Mouse (Mus musculus): ENCODE results near the gene Sdhd. TPM values are rescaled to one million over a fixed set of nuclear protein-coding genes. Genes with fewer than 3 reads are reported as not detected.
"Not testable (repeated sequence)": the region's sequence is repeated elsewhere in the genome, so short reads cannot be mapped to it uniquely, and the experiment has no call there.

Gene Sdhd
- 172 and 173 TPM in 2 replicates for total RNA-seq (2017)

- peak; percentile 96 for ATAC-seq (replicated peaks; ENCODE audit: low read depth, poor library complexity, severe bottlenecking)
Measured at GRCm38 (mm10) chr9:50603189-50603997, at the start of gene Sdhd, which contains the start of gene Timm8b. Gene Sdhd, minus strand, starts transcription at chr9:50603812. Gene Timm8b, plus strand, starts transcription at chr9:50603910.

GRCm38 (mm10) chr9:50650503-50650902 lies 46.9 kb upstream of the Sdhd start:
- no peak for ATAC-seq (replicated peaks; ENCODE audit: low read depth, poor library complexity, severe bottlenecking)

GRCm38 (mm10) chr9:50646826-50647370 lies 43.3 kb upstream of the Sdhd start:
- ATAC-seq (replicated peaks; ENCODE audit: low read depth, poor library complexity, severe bottlenecking) = no peak

GRCm38 (mm10) chr9:50634270-50634669 lies 30.7 kb upstream of the Sdhd start:
- ATAC-seq (replicated peaks; ENCODE audit: low read depth, poor library complexity, severe bottlenecking) = no peak

- 0 out of 2 replicates have a peak, but pooled peaks have one; percentile 45 for ATAC-seq (replicated peaks; ENCODE audit: low read depth, poor library complexity, severe bottlenecking)
Measured at GRCm38 (mm10) chr9:50633059-50633458, 29.4 kb upstream of the Sdhd start.

GRCm38 (mm10) chr9:50632016-50632688 lies 28.5 kb upstream of the Sdhd start:
- ATAC-seq (replicated peaks; ENCODE audit: low read depth, poor library complexity, severe bottlenecking) = no peak

- not testable (repeated sequence) for ATAC-seq (replicated peaks; ENCODE audit: low read depth, poor library complexity, severe bottlenecking)
Measured at GRCm38 (mm10) chr9:50630903-50631302, 27.3 kb upstream of the Sdhd start.

- ATAC-seq (replicated peaks; ENCODE audit: low read depth, poor library complexity, severe bottlenecking) = no peak
Measured at GRCm38 (mm10) chr9:50617794-50618330, 14.2 kb upstream of the Sdhd start.

GRCm38 (mm10) chr9:50616766-50617603 lies 13.4 kb upstream of the Sdhd start, which contains the start of the genes Pih1d2 and Nkapd1:
Gene Pih1d2, plus strand, starts transcription at chr9:50617321.
Gene Nkapd1, minus strand, starts transcription at chr9:50617464.
- peak; percentile 92 for ATAC-seq (replicated peaks; ENCODE audit: low read depth, poor library complexity, severe bottlenecking)

- ATAC-seq (replicated peaks; ENCODE audit: low read depth, poor library complexity, severe bottlenecking) = no peak
Measured at GRCm38 (mm10) chr9:50616161-50616560, 12.5 kb upstream of the Sdhd start.

- ATAC-seq (replicated peaks; ENCODE audit: low read depth, poor library complexity, severe bottlenecking) = no peak
Measured at GRCm38 (mm10) chr9:50612115-50612514, 8.5 kb upstream of the Sdhd start.

GRCm38 (mm10) chr9:50604338-50604737 lies 726 bp upstream of the Sdhd start:
- ATAC-seq (replicated peaks; ENCODE audit: low read depth, poor library complexity, severe bottlenecking) = no peak

GRCm38 (mm10) chr9:50603998-50604324 lies 349 bp upstream of the Sdhd start:
- ATAC-seq (replicated peaks; ENCODE audit: low read depth, poor library complexity, severe bottlenecking) = no peak

- no peak for ATAC-seq (replicated peaks; ENCODE audit: low read depth, poor library complexity, severe bottlenecking)
Measured at GRCm38 (mm10) chr9:50602055-50602845, 1.4 kb downstream of the Sdhd start.

GRCm38 (mm10) chr9:50601536-50601935 lies 2.1 kb downstream of the Sdhd start:
- no peak for ATAC-seq (replicated peaks; ENCODE audit: low read depth, poor library complexity, severe bottlenecking)

GRCm38 (mm10) chr9:50596973-50597372 lies 6.6 kb downstream of the Sdhd start:
- no peak for ATAC-seq (replicated peaks; ENCODE audit: low read depth, poor library complexity, severe bottlenecking)

GRCm38 (mm10) chr9:50594794-50595417 lies 8.7 kb downstream of the Sdhd start:
- ATAC-seq (replicated peaks; ENCODE audit: low read depth, poor library complexity, severe bottlenecking) = no peak

GRCm38 (mm10) chr9:50593544-50593943 lies 10.1 kb downstream of the Sdhd start:
- ATAC-seq (replicated peaks; ENCODE audit: low read depth, poor library complexity, severe bottlenecking) = peak; percentile 76

- no peak for ATAC-seq (replicated peaks; ENCODE audit: low read depth, poor library complexity, severe bottlenecking)
Measured at GRCm38 (mm10) chr9:50592955-50593354, 10.7 kb downstream of the Sdhd start.
